Mouse (Mus musculus): ENCODE results near the gene Prcd.

DNA sequence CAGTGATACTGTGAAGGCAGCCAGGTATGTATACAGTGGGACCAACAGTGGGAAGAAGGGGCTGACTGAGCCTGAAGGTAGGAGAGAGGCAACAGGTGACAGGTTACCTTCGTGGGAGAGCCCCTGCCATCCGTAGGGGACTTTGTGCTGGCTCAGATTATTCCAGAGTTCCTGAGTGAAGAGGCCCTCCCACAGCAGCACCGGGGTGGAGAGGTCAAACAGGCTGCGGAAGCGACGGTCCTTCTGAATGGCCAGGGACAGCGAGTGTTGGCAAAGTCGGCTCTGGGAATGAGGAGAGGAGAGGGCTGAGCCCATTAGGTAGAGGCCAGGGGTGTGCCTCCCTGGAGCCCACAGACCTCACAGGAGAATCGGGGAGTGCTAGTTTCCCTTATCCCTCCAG, 32.4 kb downstream of the Prcd start:
- no peak for TF ChIP-seq CHD2 (IDR thresholded peaks at IDR 0.05; ENCODE audit: low read depth, low read length)
- TF ChIP-seq HCFC1 (IDR thresholded peaks at IDR 0.05; ENCODE audit: borderline replicate concordance, insufficient read depth, low read length), result no peak
